Mouse (Mus musculus): ENCODE measurements around the gene Olfr1198.

Olfr1198 gene

GRCm38 (mm10) chr2:88751270-88751669, at the start of gene Olfr1198:
Olfr1198 (minus strand) TSS chr2:88751370.
- no peak for DNase-seq (ENCODE audit: low spot score)

DNA sequence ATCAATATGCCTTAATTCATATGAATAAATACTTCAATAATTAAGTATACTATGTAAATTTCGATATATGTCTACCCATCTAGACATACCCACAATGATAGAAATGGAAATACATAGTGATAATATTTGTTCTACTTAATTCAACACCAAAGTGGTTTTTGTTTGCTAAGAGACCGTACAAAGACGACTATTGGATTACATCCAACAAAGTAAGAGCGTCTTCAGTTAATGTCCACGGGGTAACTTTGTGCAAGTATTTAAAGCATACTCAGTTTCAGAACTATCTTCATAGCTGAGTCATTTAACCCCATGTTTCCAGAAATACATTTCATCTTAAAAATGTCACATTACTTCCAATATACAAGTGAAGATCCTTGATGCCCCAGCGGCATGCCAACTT, 41.6 kb upstream of the Olfr1198 start, which contains the start of gene Olfr1201:
Olfr1201 (plus strand) TSS at position 301 of the 400 bp plus-strand sequence.
- no peak for DNase-seq (ENCODE audit: low spot score)

GRCm38 (mm10) chr2:88770388-88770787, 19.2 kb upstream of the Olfr1198 start, which contains the start of gene Olfr1200:
Olfr1200 (minus strand) TSS chr2:88770488.
- DNase-seq (ENCODE audit: low spot score): no peak

- DNase-seq (ENCODE audit: low spot score): no peak
Measured at GRCm38 (mm10) chr2:88760369-88760768, 9.2 kb upstream of the Olfr1198 start, which contains the start of gene Olfr1199. Olfr1199 (minus strand) TSS chr2:88760469.

DNA sequence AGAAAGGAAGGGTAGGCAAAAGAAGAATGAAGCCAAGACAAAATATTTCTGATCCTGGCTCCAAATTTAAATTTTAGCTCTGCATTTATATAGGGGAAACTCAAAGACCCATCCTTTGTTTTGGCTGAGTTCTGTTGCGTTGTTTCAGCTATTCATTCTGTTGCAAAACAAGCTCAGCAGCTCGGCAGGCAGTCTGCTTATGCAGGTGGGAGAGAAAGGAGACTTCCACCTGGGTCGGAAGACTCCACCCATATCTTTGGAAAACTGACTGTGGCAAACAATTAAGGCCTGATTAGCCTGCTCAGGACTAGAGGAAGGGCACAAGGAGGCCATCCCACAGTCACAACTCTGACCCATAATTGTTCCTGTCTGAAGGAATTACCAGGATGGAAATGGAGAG, 7.8 kb downstream of the Olfr1198 start:
- DNase-seq (ENCODE audit: low spot score): no peak

- DNase-seq (ENCODE audit: low spot score): no peak
Measured at GRCm38 (mm10) chr2:88732266-88732665, 18.9 kb downstream of the Olfr1198 start, which contains the start of gene Olfr1197. Olfr1197 (minus strand) TSS chr2:88732366.

DNA sequence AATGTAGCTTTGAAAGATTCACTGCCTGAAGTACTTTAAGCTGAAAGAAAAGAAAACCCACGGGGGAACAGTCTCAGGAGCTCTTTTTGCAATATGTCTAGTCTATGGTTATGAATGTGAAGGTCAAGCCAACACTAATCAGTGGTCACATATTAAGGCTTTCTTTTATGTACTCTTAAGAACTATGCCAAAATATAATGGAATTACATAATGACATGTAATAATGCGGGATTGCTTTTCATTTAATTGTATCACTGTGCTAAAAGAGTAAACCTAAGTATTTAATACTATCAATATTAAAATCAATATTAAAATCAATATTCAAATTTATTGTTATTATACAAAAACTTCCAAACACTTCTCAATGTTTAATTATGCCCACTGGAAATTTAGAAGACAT, 46.7 kb downstream of the Olfr1198 start, which contains the start of gene Olfr1196:
Olfr1196 (minus strand) TSS at position 101 of the 400 bp plus-strand sequence.
- no peak for DNase-seq (ENCODE audit: low spot score)

All from ovary, postnatal 14 days (tissue).